Mouse (Mus musculus) brain, embryonic 18.5 days (tissue): ENCODE measurements around the gene Ccr8.
"Not testable (repeated sequence)": the region's sequence is repeated elsewhere in the genome, so short reads cannot be mapped to it uniquely, and the experiment has no call there.

ENCODE experiments used
- DNase-seq: peaks from one replicate; pipeline ENCODE4 v3.0.0-alpha.2; 2012; ENCODE audit warnings: low read depth, low spot score

Ccr8 gene

DNA sequence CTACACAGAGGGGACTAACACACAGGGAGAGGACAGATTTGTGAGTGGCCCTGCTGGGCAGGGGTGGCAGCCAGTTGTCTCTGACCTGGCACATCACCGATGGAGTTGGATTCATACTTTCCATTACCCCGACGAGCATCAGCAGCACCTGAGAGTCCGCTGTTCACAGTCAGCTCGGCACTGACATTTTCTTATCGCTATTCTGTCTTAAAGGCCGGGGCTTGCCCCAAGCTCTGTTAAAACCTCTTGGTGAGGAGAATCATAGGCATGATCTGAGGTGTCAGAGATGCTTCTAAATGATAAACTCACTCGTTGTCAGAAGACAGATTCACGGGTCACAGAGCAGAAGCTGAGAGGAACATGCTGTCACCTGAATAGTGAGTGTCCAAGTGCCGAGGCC lies 828 bp upstream of the Ccr8 start:
- DNase-seq, result no peak

DNA sequence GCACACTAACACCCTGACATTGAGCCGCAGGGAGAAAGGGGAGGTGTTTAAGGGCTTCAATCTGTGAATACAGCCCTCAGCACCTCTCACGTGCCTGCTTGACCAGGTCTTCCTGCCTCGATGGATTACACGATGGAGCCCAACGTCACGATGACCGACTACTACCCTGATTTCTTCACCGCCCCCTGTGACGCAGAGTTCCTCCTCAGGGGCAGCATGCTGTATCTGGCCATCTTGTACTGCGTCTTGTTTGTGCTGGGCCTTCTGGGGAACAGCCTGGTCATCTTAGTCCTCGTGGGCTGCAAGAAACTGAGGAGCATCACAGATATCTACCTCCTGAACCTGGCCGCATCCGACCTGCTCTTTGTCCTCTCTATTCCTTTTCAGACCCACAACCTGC lies 1.8 kb downstream of the Ccr8 start:
- no peak for DNase-seq

DNA sequence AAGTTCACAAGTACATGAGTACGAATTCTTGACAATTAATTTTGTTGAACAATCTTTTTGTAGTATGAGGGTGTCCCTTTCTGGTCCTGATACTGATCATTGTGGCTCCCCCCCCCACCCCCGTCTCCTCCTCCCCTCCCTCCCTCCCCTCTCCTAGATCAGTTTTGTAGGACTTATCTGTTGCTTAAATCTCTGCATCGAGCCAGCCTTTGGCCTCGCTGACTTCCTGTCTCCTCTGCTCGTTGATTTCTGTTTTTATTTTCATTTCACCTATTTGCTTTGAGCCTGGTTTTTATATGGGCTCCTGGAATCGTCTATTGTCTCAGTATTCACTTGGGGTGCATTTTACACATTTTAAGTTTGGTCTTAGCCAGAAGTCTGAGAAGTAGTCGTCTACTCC lies 4.0 kb downstream of the Ccr8 start:
- DNase-seq, result no peak

DNA sequence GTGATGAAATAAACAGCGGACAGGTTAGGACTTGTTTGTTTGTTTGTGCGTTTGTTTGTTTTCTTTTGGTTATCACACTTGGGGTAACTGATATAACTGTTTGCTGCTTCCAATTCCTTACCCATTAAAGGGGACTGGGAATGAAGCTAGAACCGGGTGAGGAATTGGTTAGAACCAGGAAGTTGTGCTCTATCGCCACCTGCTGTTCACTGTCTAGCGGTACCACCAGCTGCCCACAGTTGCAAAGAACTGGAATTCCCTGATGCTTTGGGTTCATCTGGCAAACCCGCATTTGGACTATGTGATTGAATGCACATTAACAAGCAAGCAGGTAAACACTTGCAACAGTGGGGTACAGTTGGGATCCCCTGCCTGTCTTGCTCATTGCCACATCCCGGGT lies 6.8 kb downstream of the Ccr8 start:
- no peak for DNase-seq

DNA sequence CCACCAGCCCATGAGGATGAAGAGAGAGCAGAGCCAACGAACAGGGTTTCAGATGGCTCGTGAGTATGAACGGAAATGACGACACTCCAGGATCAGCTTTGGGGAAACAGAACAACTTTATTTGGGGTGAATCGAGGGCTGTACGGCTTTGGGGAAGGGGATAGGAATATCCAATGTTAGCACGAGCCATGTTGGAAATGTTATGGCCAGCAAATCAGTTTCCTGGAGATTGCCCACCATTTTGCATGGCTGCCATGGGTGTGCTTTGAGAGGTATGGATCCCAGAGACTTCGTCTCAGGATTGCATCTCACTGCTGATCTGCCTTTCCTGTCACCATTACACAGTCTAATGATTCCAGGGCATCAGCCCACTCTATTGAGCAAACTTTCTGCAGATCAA lies 7.4 kb downstream of the Ccr8 start:
- no peak for DNase-seq

DNA sequence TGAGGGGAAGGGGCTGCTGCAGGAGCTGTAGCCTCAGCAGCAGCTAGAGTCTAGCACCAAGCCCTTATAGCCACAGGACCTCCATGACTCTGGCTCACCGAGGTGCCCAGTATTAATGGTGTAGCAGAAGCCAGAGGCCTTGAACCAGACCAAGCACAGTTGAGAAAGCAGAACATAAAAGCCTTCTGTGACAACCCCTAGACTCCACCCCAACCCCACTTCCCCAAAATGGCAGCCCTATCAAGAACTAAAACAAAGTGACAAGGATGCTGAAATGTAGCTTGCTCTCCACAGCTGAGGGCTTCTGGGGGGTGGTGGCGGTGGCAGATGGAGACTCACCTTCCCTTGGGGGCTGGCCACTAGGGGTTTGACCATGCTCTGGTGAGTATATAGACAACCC lies 9.3 kb downstream of the Ccr8 start:
- DNase-seq, result no peak

DNA sequence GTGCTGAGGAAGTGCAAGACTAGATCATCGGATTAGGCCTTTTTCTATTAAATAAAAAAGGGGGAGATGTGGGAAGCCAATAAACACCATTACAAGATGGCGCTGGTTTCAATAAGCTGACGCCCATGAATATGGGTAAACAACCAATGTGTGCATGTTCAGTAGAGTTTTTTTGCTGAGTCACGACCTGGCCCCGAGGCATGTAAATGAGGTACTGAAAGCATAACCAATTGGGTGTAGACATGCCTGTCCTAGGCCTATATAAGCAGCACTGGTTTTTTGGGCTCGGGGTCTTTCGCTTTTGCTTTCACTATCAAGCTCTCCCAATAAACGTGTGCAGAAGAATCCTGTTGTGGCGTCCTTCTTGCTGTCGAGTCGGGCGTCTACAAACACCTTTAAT lies 17.0 kb downstream of the Ccr8 start:
- not testable (repeated sequence) for DNase-seq

DNA sequence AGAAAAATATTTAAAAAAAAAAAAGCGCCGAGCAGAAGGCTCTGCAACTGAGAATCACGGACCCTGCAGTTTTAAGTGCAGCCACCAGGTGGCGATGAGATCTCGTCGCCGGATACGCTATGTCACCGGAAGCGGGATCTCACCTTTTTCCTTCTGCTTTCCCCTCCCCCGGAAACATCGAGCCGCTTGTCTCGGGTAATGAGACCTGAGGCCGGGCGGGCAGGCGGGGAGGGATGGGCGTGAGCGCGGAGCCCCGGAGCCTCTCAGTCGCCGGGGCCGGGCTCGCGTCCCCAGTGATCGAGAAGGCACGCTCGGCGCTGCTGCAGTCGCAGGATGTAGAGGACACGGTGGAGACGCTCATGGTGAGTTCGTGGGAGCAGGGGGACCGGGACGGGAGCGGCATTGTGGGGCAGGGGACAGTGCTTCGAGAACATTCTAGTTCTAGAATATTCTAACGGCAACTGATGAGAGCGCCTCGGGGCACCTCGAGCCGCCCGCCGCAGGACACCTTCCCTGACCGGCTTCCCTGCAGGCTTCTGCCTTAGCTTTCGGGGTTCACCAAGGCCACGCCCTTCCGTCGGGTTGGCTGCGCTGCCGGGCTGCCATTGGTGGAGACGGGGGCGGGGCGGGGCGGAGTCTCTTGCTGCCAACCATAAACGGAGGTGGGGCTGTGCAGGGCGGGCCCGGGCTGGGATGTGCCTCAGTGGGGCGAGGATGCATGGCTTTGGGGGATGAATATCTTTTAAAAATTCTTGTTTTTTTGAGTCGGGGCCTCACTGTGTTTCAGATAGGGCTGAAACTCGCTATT lies 18.5 kb downstream of the Ccr8 start, which contains the start of gene Slc25a38:
TSS of gene Slc25a38 (plus strand) at position 164 of the 808 bp plus-strand sequence.
- peak; percentile 86 for DNase-seq

DNA sequence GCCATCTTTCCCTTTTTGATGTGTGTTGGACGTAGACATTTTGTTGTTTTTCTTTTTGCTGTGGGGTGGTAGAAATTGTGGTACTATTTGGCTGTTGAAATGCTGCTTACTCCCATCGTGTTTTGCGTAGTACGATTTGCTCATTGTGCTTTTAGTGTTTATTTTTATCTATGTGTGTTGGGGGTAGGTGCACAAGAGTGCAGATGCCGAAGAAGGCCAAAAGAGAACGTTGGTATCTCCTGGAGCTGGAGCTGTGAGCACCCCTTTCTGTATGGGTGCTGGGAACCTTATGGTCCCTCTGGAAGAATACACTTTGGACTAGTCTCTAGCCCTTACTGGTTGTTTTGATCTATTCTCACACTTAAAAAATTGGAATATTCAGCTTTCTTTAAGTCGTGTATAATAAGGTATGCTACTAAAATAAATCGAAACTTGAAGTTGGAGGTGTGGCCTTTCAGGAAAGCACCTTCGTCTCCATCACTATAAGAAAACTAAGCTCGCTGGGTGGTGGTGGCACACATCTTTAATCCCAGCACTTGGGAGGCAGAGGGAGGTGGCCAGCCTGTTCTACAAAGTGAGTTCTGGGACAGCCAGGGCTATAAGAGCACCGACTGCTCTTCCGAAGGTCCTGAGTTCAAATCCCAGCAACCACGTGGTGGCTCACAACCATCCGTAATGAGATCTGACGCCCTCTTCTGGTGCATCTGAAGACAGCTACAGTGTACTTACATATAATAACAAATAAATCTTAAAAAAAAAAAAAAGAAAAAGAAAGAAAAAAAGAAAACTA lies 19.4 kb downstream of the Ccr8 start:
- DNase-seq, result no peak

DNA sequence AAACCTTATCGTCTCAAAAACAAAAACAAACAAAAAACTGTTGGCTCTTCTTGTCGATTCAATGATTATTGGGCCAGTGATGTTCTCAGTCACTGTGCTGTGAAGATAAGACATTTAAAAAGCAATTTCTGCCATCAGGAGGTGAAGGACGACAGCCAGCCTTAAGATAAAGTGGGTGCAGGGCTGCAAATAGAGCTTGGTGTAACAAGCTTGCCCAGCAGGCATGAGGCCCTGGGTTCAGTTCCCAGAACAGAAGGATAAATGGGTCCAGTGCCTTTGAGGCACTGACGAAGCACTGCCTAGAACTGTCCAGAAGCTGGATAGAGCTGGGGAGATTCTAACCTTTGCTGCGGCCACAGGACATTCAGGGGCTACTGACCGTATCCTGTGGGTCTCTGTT lies 20.6 kb downstream of the Ccr8 start:
- no peak for DNase-seq

DNA sequence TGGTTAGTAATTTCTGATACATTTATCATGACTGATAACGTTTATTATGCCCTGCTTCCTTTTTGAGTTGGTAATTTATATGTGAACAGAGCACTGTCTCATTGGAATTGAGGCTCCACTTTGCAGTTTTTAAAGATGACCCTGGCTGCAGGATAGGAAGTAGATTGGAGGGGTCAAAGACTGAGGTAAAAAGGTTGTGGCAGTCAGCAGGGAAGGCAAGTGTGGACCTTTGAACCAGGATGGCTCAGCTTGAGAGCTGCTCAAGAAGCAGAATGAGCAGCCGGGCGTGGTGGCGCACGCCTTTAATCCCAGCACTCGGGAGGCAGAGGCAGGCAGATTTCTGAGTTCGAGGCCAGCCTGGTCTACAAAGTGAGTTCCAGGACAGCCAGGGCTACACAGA lies 21.5 kb downstream of the Ccr8 start:
- DNase-seq, result no peak

DNA sequence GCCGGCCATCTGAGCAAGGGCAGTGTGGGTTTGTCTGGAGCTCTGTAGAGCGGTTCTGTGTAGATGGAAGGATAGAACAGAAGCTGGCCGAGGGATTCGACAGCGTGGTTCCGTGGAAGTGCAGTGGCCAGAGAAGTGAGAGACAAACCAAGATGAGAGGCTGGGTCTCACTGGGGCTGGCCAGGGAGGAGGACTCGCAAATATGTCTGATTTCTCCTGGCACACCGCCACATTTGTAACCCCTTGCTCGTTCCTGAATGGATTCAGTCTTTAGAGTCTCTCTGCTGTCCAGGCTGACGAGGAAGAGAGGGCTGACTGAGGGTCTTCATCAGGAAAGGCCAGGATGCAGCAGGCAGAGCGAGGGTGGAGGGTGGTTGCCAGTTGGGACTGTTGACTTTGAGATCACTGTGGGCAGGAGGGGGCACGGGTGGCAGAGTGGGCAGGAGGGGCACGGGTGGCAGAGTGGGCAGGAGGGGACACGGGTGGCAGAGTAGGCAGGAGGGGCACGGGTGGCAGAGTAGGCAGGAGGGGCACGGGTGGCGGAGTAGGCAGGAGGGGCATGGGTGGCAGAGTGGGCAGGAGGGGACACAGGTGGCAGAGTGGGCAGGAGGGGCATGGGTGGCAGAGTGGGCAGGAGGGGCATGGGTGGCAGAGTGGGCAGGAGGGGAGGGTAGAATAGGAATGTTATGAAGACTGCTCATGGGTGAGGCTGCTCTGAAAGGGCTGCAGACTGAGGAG lies 22.3 kb downstream of the Ccr8 start:
- no peak for DNase-seq

DNA sequence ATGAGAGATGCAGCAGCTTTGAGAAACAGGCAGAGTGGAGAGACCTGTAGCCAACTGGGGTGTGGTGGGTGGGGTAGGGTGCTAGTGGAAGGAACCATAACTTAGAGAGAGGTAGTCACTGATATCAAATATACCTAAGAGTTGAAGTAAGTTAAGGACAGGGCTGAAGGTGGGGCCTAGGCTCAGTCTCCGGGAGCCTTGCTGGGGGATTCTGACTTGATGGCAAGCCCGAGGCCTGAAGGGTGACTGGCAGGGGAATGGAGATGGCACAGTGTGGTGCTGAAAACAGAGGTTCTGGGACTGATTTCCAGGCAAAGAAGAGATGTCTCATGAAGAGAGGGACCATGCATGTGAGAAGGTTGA lies 22.9 kb downstream of the Ccr8 start:
- no peak for DNase-seq

DNA sequence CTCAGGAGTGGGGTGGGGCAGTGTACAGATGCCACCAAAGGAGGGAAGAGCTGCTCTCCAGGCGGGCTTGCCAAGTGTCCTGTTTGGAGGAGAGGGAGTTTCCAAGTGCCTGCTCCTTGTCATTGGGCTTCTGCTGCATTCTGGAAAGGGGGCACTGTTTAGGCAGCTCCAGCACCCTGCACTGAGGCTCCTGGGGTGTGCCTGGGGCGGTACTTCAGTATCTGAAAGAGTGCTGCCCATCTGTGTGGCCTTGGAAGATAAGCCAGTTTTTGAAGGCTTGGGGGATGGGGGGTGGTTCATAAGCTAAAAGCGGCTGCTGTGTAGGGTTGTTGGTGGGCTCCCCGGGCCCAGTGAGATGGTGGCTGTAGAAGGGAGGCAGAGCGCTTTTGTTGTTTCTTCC lies 23.7 kb downstream of the Ccr8 start:
- DNase-seq, result no peak

DNA sequence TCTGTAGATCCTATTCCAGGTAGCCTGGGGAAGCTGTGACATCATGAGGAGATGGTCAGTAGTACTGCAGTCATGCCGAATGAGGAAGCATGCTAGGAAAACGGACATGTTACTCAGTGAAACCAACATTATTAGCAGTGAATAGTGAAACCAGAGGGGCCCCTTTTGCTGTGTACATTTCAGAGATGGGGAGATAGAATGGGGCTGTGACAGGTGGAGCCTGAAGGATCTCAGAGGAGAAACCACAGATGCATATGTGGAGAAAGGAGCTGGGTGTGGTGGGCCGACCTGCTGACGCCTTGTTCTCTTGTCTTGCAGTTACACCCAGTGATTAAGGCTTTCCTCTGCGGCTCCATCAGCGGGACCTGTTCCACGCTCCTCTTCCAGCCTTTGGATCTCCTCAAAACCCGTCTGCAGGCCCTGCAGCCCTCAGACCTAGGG lies 24.3 kb downstream of the Ccr8 start:
- no peak for DNase-seq

DNA sequence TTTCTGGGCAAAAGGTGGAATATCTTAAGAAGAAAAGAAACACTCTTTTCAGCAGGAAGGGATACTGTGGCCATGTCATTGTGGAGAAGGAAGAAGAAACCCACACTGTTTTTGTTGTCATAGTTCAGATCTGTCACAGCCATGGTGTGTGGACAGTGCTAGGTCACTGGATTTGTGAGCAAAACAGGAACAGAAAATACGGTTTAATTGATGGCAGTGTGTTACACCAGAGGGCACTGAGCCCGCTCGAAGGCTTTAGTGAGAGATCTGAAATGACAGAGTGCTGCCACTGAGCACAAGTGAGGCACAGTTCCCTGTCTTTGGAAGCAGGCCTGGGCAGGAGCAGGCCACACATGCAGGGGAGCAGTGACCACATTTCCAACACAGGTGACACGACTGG lies 26.3 kb downstream of the Ccr8 start:
- DNase-seq, result no peak

DNA sequence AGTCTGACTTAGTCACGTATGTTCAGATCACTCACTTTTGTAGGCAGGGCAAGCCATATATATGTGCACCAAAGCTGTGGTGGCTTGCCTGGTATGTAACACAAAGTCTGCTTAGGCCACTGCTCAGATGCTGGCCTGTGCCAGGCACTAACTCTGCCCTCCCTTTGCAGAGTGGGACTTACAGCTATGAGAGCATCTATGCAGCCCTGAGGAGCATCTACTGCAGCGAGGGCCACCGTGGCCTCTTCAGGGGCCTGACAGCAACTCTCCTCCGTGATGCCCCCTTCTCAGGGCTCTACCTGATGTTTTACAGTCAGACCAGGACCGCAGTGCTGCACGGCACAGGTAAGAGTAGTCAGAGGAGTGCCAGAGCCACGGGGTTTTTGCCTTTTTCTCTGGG lies 28.6 kb downstream of the Ccr8 start:
- DNase-seq, result no peak

DNA sequence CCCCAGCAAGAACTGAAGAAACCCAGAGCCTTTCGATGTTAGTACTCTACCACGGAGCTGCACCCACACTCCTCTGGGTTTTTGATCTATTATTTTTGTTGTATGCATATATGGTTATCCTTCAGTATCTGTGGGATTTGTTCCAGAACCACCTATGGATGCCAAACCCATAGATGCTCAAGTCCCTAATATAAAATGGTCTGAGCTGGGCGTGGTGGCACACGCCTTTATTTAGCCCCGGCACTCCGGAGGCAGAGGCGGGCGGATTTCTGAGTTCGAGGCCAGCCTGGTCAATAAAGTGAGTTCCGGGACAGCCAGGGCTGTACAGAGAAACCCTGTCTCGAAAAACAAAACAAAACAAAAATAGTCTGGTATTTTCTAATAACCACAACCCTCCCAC lies 35.0 kb downstream of the Ccr8 start:
- DNase-seq, result no peak

DNA sequence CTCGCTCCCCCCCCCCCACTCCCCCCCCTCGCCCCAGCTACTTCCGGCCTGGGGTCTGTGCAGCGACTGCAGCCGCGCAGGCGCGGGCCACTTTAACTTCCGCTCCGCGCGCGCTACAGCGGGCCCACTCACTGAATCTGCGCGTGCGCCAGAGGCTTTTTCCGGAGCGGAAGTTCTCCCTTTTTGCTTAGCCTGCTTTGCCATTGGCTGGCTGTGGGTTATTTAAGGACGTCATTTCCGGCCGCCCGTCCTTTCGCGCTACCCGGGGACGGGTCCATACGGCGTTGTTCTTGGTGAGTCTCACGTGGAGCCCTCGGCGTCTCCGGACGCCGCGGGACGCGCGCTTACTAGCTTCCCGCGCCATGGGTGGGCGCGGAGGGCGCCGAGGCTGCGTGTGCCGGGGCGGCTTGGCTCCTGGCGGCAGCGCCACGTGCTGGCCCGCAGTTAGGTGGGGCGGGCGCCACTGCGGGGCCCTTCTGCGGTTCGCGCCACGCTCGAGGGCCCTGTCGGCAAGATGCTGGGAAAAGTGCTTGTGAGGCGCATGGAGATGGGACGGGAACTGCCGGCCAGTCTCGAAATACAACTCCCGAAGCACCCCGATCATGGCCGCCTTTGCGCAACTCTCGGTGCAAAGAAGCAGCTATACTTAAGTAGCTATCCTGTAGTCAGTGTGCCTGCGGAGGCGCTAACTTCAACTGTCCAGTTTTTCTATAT lies 35.8 kb downstream of the Ccr8 start, which contains the start of gene Rpsa:
TSS of gene Rpsa (plus strand) at position 152 of the 714 bp plus-strand sequence.
- peak; percentile 97 for DNase-seq

DNA sequence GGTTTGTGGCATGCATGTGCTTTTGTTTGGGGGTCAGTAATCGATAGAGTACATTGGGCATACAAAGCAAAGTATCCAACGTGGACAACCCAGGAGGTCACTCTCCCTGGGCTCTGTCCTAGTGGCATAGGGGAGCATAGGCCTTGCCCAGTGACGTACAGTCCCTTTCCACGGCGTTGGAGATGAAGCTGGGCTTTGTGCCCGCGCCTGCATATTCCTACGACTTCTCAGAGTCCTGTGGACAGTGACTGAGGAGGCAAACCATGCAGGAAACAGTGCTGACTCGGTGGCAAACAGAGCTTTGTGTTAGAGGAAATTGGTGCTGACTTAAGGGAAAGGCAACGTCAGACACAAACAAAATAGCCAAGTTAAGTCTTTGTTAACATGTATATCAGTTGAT lies 37.4 kb downstream of the Ccr8 start:
- DNase-seq, result no peak

DNA sequence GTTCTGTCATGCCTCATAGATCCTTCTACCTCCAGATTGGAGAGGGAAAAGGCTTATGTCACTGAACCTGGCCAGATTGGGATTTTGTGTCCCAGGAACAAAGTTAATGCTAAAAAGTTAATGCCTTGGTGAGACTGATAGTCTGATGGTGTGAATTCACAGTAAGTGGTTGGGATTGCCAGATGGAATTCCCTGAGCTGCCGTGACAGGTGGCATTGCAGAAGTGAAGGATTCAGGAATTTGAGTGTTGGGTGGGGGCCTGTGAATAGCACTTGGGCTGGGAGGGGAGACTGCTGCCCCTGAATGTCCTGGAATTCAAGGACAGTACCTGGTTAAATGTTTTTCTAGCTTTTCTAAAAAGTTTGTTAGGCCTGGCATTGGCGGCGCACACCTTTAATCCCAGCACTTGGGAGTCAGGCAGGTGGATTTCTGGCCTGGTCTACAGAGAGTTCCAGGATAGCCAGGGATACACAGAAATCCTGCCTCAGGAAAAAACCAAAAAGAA lies 39.9 kb downstream of the Ccr8 start:
- DNase-seq, result no peak
